ENCODE assay signal across 24 mouse cellular contexts in the genomic region with DNA sequence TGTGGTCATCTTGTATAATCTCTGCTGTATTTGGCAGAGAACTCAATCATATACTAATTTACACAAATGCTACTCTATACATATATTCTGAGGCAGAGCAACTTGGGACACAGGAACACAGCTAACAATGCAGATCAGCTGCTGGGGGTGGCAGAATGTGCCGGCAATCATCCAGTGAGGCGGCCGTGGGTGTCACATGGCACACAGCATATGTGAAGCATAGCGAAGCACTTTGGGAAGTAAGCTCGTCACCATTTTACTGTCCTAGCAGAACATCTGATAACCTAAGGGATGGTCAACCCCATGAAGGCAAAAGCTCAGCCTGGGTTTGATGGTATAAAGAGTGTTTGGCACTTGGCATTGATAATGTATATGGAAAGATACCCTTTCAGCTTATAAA.
A peak's percentile ranks its signal among the peaks of the same experiment; 100 is the strongest.
DNase-seq lines count a peak whose midpoint lies in the region; ATAC-seq and TF ChIP-seq lines count a peak whose summit lies in the region.
"Had no signal": no experiment of that assay in that cellular context is flagged by ENCODE, and none has a peak within 500 bp of the region (broad histone marks: within the 10 kb centered on the region; RNA-seq: fewer than 3 reads in every experiment).

No protein-coding gene starts in this region.

- H3K4me1 ChIP-seq in forebrain, postnatal 0 days (ENCODE audit: insufficient read depth), result no peaks in the 10 kb centered on the region
- peaks cover 5% of the 10 kb centered on the region; the same call in 1 of the 2 replicates for H3K4me1 ChIP-seq in forebrain, embryonic 16.5 days (replicated peaks; ENCODE audit: control insufficient read depth, insufficient read depth, low read length)
- H3K4me1 ChIP-seq: heart, embryonic 12.5 days; limb, embryonic 12.5 days; midbrain, embryonic 10.5 days had no signal

- no peak overlapping the region for H3K4me2 ChIP-seq in forebrain, postnatal 0 days (ENCODE audit: low read depth)
- H3K4me2 ChIP-seq in forebrain, embryonic 16.5 days (ENCODE audit: low read length), result no peak overlapping the region
- H3K4me2 ChIP-seq: forebrain, embryonic 13.5 days; heart, embryonic 12.5 days; limb, embryonic 12.5 days; liver, embryonic 11.5 days; neural tube, embryonic 15.5 days had no signal

- ATAC-seq in forebrain, postnatal 0 days, result no peak; the same call in 1 of the 2 replicates
- no peak for ATAC-seq in forebrain, embryonic 16.5 days
- no peak for ATAC-seq in cerebellum, adult (ENCODE audit: insufficient number of reproducible peaks, low FRiP score, low TSS enrichment)
- ATAC-seq: forebrain, embryonic 13.5 days; hindbrain, postnatal 0 days; intestine, postnatal 0 days; liver, postnatal 0 days; lung, postnatal 0 days had no signal

- peak; percentile 44 for DNase-seq in forebrain, postnatal 0 days
- DNase-seq in layer of hippocampus, adult 2 months (ENCODE audit: low spot score in 2 of 2), result peak; percentile 42 to 51
- no peak for DNase-seq in layer of hippocampus, postnatal 10 days (ENCODE audit: low spot score in 2 of 2)
- peak; percentile 53 for DNase-seq in brain, adult 2 months (ENCODE audit: low read depth, low spot score)
- DNase-seq in right cerebral cortex, postnatal 36 days (ENCODE audit: low spot score in 2 of 2), result peak; percentile 32 to 39
- DNase-seq: adrenal gland, postnatal 10 days; cerebellum, adult 8-10 months; cerebellum, postnatal 36 days; heart, postnatal 10 days; kidney, postnatal 25 days; liver, postnatal 0 days; thymus, postnatal 25 days had no signal

- H3K9ac ChIP-seq in forebrain, postnatal 0 days, result no peak overlapping the region
- no peak overlapping the region for H3K9ac ChIP-seq in forebrain, embryonic 16.5 days (replicated peaks; ENCODE audit: low read depth, low read length)
- H3K9ac ChIP-seq: forebrain, embryonic 13.5 days; heart, embryonic 12.5 days; limb, embryonic 12.5 days; liver, postnatal 0 days; neural tube, embryonic 15.5 days had no signal

- no peaks in the 10 kb centered on the region for H3K27me3 ChIP-seq in forebrain, postnatal 0 days (ENCODE audit: insufficient read depth, low read length)
- no peaks in the 10 kb centered on the region for H3K27me3 ChIP-seq in forebrain, embryonic 16.5 days (replicated peaks; ENCODE audit: control insufficient read depth, insufficient read depth, low read length)
- H3K27me3 ChIP-seq: forebrain, embryonic 13.5 days; heart, embryonic 12.5 days; limb, embryonic 12.5 days; neural tube, embryonic 15.5 days had no signal

- H3K9me3 ChIP-seq in forebrain, postnatal 0 days (ENCODE audit: low read length), result no peaks in the 10 kb centered on the region
- H3K9me3 ChIP-seq in forebrain, embryonic 16.5 days (ENCODE audit: control insufficient read depth, low read length), result no peaks in the 10 kb centered on the region
- H3K9me3 ChIP-seq: forebrain, embryonic 13.5 days; heart, embryonic 12.5 days; limb, embryonic 12.5 days; midbrain, embryonic 10.5 days; neural tube, embryonic 15.5 days had no signal

- no peak overlapping the region for H3K27ac ChIP-seq in forebrain, postnatal 0 days (ENCODE audit: low read depth, low read length)
- H3K27ac ChIP-seq in forebrain, embryonic 16.5 days (ENCODE audit: low read length), result no peak overlapping the region
- peak overlapping the region; percentile 64 for H3K27ac ChIP-seq in layer of hippocampus, adult 2 months
- H3K27ac ChIP-seq: forebrain, embryonic 13.5 days; hindbrain, postnatal 0 days; left cerebral cortex, adult 2 months; limb, embryonic 12.5 days; midbrain, embryonic 10.5 days; neural tube, embryonic 15.5 days had no signal

- no peak for TF ChIP-seq CTCF in forebrain, postnatal 0 days (IDR thresholded peaks at IDR 0.05; ENCODE audit: low read depth)
- no peak for TF ChIP-seq CTCF in layer of hippocampus, adult 2 months (conservative IDR thresholded peaks at IDR 0.05)

- H3K4me3 ChIP-seq in forebrain, postnatal 0 days (ENCODE audit: low read depth, low read length), result no peak overlapping the region
- no peak overlapping the region for H3K4me3 ChIP-seq in forebrain, embryonic 16.5 days (replicated peaks; ENCODE audit: low read length)
- H3K4me3 ChIP-seq in layer of hippocampus, adult 2 months, result no peak overlapping the region
- H3K4me3 ChIP-seq: forebrain, embryonic 13.5 days; heart, embryonic 12.5 days; left cerebral cortex, adult 2 months; limb, embryonic 12.5 days; midbrain, embryonic 10.5 days; neural tube, embryonic 15.5 days had no signal

- 77% methylated on average over 5 of the region's 5 CpGs for WGBS in forebrain, postnatal 0 days
- WGBS in forebrain, embryonic 16.5 days, result 86% methylated on average over 5 of the region's 5 CpGs

- no peaks in the 10 kb centered on the region for H3K36me3 ChIP-seq in forebrain, postnatal 0 days (ENCODE audit: insufficient read depth)
- no peaks in the 10 kb centered on the region for H3K36me3 ChIP-seq in forebrain, embryonic 16.5 days (ENCODE audit: control insufficient read depth, insufficient read depth)
- H3K36me3 ChIP-seq: heart, embryonic 12.5 days; limb, embryonic 12.5 days; midbrain, embryonic 10.5 days; neural tube, embryonic 15.5 days had no signal

Comparison
In these comparisons a context has a peak if more than half of its experiments do, and no peak if none do; other contexts are left out.
1. DNase-seq: peak in forebrain, postnatal 0 days (single experiment), layer of hippocampus, adult 2 months (2 of 2), brain, adult 2 months (single experiment) and right cerebral cortex, postnatal 36 days (2 of 2); none in layer of hippocampus, postnatal 10 days (0 of 2).